Mouse (Mus musculus) splenic B cell, adult 2 months (primary cell): Measurements from ENCODE around the gene Fbxo47.

Experiments used
- DNase-seq: peaks from one replicate; pipeline ENCODE4 v3.0.0-alpha.2; 2011; ENCODE audit warnings: low read depth, low spot score
- H3K27me3 ChIP-seq: 2 replicates; pipeline ENCODE4 v1.6.1; 2012; ENCODE audit warnings: mild to moderate bottlenecking, low read length, moderate library complexity, mixed read lengths; ENCODE audit not compliant: control insufficient read depth, poor library complexity, insufficient read depth, severe bottlenecking
- H3K36me3 ChIP-seq: 2 replicates; pipeline ENCODE4 v1.6.1; 2012; ENCODE audit warnings: mild to moderate bottlenecking, low read length, moderate library complexity, mixed read lengths; ENCODE audit not compliant: control insufficient read depth, poor library complexity, insufficient read depth, severe bottlenecking

Fbxo47 gene

DNA sequence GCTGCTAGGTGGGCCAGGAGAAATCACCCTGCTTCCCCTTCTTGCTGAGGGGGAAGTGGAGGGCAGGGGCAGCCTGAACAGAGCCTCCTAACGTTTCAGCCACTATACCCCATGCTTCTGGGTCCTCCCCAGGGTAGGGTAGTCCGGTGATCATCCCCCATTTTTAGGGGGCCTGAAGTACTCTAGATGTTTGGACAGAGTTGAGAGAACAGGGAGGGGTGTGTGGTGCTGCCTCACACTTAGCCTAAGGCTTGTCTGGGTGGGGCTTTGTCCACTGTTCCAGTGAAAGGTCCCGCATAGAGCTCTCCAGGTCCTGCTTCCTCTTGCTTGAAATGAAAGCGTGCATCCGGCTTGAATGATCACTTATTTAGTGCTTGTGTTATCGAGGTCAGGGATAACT lies 53.5 kb downstream of the Fbxo47 start:
- peak; percentile 42 for DNase-seq
- peaks cover 6% of the 10 kb centered on the region for H3K36me3 ChIP-seq
- no peaks in the 10 kb centered on the region for H3K27me3 ChIP-seq

- no peaks in the 10 kb centered on the region for H3K27me3 ChIP-seq
- H3K36me3 ChIP-seq: peaks cover 6% of the 10 kb centered on the region
- DNase-seq: peak; percentile 88
Observed at GRCm38 (mm10) chr11:97829913-97830476, 54.0 kb downstream of the Fbxo47 start.

DNA sequence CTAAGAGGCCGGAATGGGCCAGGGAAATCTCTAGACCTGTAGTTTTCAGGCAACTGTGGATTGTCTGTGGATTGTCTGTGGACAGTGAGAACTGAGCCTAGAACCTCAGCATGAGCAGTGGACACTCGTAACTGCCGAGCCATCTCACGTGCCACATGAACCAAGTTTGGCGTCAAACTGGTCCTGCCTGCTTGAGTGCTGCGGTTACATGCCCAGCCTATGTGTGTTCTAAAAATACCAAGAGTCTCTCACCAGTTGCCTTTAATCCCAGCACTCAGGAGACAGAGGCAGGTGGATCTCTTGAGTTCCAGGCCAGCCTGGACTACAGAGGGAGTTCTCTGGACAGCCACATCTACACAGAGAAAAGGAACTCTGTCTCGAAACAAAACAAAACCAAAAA lies 54.6 kb downstream of the Fbxo47 start:
- Histone ChIP-seq H3K27me3 (no peaks in the 10 kb centered on the region), H3K36me3 (peaks cover 3% of the 10 kb centered on the region)
- peak; percentile 52 for DNase-seq

DNA sequence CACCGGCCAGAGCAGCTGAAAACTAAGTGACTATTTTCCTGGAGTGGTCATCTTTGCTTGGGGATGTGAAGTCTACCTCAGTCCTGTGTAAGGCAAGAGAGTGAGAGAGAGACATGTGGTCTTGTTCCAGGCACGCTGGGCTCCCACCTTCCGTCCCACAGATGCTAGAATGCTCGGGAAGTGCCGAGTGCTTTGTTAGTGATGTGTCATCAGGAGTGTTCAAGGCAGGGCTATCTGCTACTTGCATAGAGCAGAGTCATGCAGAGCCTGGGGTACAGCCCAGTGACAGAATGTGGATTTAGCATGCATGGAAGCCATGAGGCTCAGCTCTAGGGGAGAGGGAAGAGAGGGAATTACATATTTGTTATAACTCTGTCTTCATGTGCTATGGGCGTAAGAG lies 56.3 kb downstream of the Fbxo47 start:
- Histone ChIP-seq H3K27me3 (no peaks in the 10 kb centered on the region), H3K36me3 (no peaks in the 10 kb centered on the region; the same call in 1 of the 2 replicates)
- DNase-seq: no peak

DNA sequence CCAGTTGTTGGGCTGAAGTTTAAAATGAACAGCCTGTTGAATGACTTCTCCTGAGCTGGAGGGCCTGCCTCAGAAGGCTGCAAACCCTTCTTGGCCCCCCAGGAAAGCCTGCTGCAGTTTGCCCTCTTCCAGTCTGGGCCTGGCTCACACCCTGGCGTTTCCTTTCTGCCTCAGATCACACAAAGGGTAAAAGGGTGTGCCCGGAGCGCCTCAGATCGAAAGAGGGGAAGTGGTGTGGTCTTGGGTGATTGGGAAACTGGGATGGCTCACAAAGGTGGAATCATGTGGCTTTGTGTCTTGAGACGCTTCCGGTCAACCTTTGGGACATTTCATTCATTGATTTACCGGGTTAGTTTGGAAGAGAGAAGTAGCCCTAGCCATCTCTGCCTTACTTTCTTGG lies 57.5 kb downstream of the Fbxo47 start:
- no peaks in the 10 kb centered on the region for H3K27me3 ChIP-seq

DNA sequence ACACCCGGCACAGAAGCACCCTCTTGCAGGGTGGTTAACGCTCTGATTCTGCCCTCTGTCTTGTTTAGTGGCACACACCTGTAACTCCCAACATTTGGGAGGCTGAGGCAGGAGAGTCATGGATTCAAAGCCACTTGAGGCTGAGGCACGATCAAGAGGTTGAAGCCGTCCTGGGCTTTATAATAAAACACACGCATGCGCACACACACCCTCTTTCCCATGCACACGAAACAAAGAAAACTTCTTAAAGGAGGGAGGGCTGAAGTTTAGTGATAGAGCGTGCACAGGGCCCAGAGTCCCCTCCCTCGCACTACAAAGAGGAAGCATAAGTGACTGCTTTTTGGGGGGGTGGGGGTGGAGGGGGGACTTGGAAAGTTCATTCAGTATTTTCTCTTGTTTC lies 58.0 kb downstream of the Fbxo47 start:
- no peaks in the 10 kb centered on the region; the same call in 1 of the 2 replicates for H3K36me3 ChIP-seq
- DNase-seq: peak; percentile 67
- H3K27me3 ChIP-seq: no peaks in the 10 kb centered on the region

More for the DNA sequence above, 57.5 kb downstream of the Fbxo47 start:
- H3K36me3 ChIP-seq: no peaks in the 10 kb centered on the region; the same call in 1 of the 2 replicates
- DNase-seq: no peak

GRCm38 (mm10) chr11:97825295-97825694 lies 58.7 kb downstream of the Fbxo47 start:
- Histone ChIP-seq H3K36me3 (no peaks in the 10 kb centered on the region; the same call in 1 of the 2 replicates), H3K27me3 (no peaks in the 10 kb centered on the region)
- DNase-seq: peak; percentile 65

GRCm38 (mm10) chr11:97824895-97825294 lies 59.1 kb downstream of the Fbxo47 start:
- no peaks in the 10 kb centered on the region; the same call in 1 of the 2 replicates for H3K36me3 ChIP-seq
- H3K27me3 ChIP-seq: no peaks in the 10 kb centered on the region
- no peak for DNase-seq

GRCm38 (mm10) chr11:97824168-97824567 lies 59.8 kb downstream of the Fbxo47 start:
- DNase-seq: no peak
- Histone ChIP-seq H3K27me3 (no peaks in the 10 kb centered on the region), H3K36me3 (no peaks in the 10 kb centered on the region; the same call in 1 of the 2 replicates)

DNA sequence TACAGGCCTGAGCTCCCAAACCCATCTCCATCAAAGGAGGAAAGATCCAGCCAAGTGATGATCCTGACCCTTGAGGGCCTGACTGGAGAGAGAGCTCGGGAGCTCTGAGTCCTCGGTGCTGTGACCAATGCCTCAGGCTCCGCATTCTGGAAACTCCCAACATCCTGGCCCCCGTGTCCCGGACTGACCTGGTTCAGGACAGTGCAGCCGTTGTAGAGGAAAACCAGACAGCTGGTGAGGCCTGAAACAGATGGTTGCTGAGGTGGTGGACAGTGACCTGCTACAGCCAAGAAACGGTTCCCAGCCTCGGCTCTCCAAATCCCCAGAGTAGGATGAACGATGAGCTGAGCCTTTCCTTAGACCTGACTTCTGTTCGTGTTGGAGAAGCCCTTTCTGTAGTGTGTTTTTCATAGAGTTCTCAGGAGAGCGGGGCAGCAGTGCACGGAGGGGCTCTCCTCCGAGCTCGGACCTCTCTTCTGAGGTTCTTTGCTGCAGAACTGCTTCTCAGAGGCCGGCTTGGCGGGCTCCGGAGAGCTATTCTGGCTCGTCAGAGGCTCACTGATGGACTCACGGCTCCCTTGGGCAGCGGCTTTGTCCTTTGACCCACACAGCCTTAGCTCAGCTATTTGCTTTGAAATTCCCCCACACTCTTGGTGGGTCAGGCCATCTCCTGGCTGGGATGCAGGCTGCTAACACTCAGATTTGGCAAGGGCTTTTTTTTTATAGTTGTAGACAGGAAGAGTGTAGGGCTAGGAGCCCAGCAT lies 60.9 kb downstream of the Fbxo47 start:
- Histone ChIP-seq H3K36me3 (peaks cover 1% of the 10 kb centered on the region), H3K27me3 (no peaks in the 10 kb centered on the region)
- DNase-seq: no peak

DNA sequence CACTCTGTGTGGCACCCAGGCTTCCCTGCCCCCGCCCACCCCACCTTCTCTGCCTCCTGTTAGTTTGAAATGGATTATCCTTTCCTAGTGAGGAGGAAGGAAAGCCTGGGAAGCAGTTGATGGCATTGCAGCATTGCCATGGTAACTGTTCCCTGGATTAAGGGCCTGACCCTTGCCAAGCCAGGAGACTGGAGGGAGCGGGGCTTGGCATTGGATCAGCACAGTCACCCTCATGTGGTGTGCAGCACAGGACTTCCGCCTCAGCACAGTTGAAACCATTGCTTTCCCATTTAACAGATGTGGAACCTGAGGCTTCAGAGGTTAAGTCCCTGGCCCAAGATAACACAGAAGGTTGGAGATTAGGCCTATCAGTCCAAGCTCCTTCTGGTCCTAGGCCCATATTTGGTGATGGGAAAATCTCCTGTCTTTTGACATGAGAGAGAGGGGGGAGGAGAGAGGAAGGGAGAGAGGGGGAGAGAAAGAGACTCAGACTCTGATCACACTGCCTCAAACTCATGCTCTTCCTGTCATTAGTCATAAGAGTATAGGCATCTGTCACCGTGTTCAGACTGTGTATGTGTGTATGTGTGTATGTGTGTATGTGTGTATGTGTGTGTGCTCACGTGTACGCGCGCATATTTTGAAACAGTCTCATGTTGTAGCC lies 62.4 kb downstream of the Fbxo47 start:
- H3K27me3 ChIP-seq: no peaks in the 10 kb centered on the region
- peaks cover 6% of the 10 kb centered on the region for H3K36me3 ChIP-seq
- no peak for DNase-seq

GRCm38 (mm10) chr11:97820840-97821239 lies 63.1 kb downstream of the Fbxo47 start:
- Histone ChIP-seq H3K27me3 (no peaks in the 10 kb centered on the region), H3K36me3 (peaks cover 9% of the 10 kb centered on the region)
- DNase-seq: no peak

DNA sequence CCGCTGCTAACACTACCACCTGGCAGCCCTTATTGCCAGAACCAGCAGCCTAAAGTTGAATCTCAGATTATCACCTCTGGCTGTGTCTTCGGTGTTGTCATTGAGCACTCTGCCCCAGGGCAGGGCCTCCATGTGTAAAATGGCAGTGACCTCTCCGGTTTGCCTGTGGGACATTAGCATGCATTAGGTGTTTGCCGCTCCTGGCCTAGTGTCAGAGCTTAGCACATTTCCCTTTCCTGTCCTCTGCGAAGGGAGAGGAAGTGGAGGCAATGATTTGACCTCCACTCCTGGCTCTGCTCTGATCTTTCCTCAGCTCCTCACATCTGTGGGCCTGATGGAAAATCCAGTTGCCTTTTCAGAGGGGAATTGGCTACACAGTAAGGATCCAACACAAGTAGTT lies 64.0 kb downstream of the Fbxo47 start:
- peaks cover 15% of the 10 kb centered on the region for H3K36me3 ChIP-seq
- no peaks in the 10 kb centered on the region for H3K27me3 ChIP-seq
- no peak for DNase-seq

- Histone ChIP-seq H3K27me3 (no peaks in the 10 kb centered on the region), H3K36me3 (peaks cover 17% of the 10 kb centered on the region)
- no peak for DNase-seq
Observed at GRCm38 (mm10) chr11:97819102-97819501, 64.9 kb downstream of the Fbxo47 start.

DNA sequence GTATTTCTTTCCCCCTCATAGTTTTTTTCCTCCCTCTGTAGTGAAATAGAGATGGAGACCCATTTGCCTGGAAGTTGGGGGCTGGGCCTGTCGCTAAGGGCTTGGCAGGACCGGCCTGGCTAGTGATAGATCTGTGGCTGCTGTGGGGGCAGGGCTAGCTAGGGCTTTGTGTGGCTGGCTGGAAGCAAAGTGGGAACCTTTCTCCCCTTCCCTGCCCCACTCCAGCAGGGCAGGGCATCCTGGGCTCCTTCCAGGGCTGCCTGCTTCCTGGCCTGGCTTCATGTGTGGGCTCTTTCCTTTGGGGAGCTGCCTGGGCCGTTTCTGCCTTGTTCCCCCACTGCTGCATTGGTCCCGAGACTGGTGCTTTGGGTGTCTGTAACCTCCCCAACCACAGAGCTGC lies 65.4 kb downstream of the Fbxo47 start:
- H3K27me3 ChIP-seq: no peaks in the 10 kb centered on the region
- DNase-seq: no peak
- H3K36me3 ChIP-seq: peaks cover 19% of the 10 kb centered on the region
